Mouse (Mus musculus): ENCODE data around the gene Fbxw7. TPM values are rescaled to one million over a fixed set of nuclear protein-coding genes. Genes with fewer than 3 reads are reported as not detected.
A peak's percentile ranks its signal among the peaks of the same experiment; 100 is the strongest.

Fbxw7 gene
- polyA plus RNA-seq, 1 experiment from 2014 or later, result 24.4 TPM

DNA sequence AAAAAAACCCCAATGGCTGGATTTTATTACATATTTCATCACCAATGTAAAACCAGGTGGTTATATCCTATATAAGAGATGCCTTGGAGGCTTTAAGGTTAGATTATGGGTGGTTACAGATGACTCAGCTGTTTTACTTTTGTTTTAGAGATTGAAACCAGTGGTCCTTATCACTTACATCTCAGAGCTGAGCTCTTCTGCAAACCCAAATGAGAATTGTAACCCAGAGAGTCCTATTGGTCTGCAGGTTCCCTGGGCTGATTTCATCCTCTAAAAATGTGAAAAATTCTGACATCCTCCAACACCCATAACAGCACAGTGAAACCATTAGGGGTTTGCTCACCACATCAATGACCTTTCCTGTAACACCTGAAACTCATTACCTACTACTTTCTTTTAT, 6.2 kb upstream of the Fbxw7 start:
- no peak overlapping the region for H3K4me2 ChIP-seq
- H3K9ac ChIP-seq, result no peak overlapping the region
- no peaks in the 10 kb centered on the region for H3K9me3 ChIP-seq
- H3K4me3 ChIP-seq, result no peak overlapping the region
- H3K4me1 ChIP-seq (replicated peaks), result peaks cover 16% of the 10 kb centered on the region
- no peaks in the 10 kb centered on the region for H3K27me3 ChIP-seq
- H3K36me3 ChIP-seq, result no peaks in the 10 kb centered on the region
- no peak for ATAC-seq (ENCODE audit: low FRiP score)
- no peak overlapping the region for H3K27ac ChIP-seq

DNA sequence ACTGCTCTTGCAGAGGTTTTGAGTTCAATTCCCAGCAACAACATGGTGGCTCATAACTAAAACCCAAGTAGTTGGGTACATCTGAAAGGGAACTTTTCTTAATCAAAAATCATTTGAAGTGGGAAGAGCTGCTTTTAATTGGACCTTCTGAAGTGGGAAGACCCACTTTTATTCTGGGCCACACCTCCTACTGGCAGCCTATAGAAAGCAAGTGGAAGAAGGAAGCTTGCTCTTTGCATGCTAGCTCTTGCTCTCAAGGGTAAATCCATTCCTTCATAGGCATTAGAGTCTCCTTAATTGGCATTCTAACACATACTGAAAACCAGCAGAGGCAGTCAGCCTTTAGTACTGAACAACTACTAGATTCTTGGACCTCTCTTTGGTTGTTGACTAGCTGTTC, 4.3 kb upstream of the Fbxw7 start:
- Histone ChIP-seq H3K4me3 (no peak overlapping the region), H3K9me3 (no peaks in the 10 kb centered on the region), H3K9ac (no peak overlapping the region), H3K36me3 (no peaks in the 10 kb centered on the region), H3K4me1 (replicated peaks) (peaks cover 23% of the 10 kb centered on the region), H3K27ac (no peak overlapping the region), H3K4me2 (no peak overlapping the region), H3K27me3 (no peaks in the 10 kb centered on the region)
- ATAC-seq (ENCODE audit: low FRiP score), result no peak

DNA sequence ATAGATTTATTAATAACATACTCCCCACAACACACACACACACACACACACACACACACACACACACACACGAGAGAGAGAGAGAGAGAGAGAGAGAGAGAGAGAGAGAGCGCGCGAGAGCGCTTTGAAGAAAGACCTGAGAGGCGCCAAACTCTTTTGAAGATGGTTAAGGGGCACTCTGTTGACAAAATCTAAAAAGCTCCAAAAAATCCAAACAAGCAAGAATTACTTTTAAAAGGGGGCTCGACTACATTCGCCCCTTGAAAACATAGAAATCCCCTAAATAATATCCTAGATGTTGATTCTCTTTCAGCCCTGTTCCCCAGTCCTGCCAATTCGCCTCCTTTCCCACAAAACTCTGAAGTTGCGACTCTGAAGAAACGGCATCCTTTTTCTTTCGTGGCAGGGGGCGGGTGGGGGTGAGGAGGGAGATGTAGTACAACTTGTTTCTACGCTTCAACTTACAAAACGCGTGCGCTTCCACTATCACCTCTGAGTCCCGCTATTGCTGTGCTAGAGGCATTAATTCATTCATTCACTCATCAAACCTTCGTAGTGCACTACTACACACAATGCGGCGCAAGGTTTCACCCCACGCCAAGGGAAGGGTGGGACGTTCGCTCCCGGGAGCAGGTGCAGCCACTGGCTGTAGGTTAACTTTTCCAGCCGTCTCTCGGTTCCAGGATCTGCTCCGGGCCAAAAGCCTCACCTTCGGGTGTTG, 1.5 kb upstream of the Fbxw7 start:
- H3K27me3 ChIP-seq, result no peaks in the 10 kb centered on the region
- H3K4me1 ChIP-seq (replicated peaks), result peaks cover 37% of the 10 kb centered on the region
- peak overlapping the region; percentile 93 for H3K27ac ChIP-seq
- H3K36me3 ChIP-seq, result no peaks in the 10 kb centered on the region
- peak overlapping the region; percentile 82 for H3K4me2 ChIP-seq
- no peaks in the 10 kb centered on the region for H3K9me3 ChIP-seq
- ATAC-seq (ENCODE audit: low FRiP score), result no peak
- 1% methylated on average over 29 of the region's 29 CpGs for WGBS
- peak overlapping the region; percentile 92 for H3K9ac ChIP-seq
- peak overlapping the region; percentile 87 for H3K4me3 ChIP-seq

DNA sequence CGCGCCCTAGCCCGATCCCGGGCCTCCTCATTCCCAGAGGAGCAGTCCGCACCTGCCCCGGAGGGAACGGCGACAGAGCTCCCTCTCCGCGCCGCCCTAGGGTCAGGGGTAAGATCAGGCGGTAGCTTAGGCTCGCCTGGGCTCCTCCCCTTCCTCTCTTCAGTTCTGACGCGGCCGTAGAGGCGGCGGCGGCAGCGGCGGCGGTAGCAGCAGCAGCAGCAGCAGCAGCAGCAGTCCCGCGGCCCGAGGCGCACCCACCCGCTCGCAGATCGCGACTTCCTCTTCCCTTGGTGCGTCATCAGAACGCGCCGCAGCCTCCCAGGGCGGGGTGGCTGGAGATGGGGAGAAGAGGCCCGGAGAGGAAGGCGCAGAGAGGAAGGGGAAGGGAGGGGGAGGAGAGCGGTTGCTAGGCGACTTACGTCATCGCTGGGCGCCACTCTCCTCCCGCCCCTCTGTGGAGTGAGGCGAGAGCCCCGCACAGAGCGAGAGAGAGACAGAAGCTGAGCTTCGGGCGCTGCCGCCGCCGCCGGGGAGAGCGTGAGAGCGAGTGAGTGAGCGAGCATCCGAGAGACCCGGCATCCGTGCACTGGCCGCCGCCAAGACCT, 809 bp upstream of the Fbxw7 start:
- WGBS, result under 1% methylated on average over 37 of the region's 60 CpGs
- ATAC-seq (ENCODE audit: low FRiP score), result peak; percentile 99
- peak overlapping the region; percentile 92 for H3K9ac ChIP-seq
- no peaks in the 10 kb centered on the region for H3K9me3 ChIP-seq
- peak overlapping the region; percentile 87 for H3K4me3 ChIP-seq
- H3K27ac ChIP-seq, result peak overlapping the region; percentile 94
- no peaks in the 10 kb centered on the region for H3K36me3 ChIP-seq
- peak overlapping the region; percentile 99 for H3K4me2 ChIP-seq
- H3K27me3 ChIP-seq, result no peaks in the 10 kb centered on the region
- H3K4me1 ChIP-seq (replicated peaks), result peaks cover 38% of the 10 kb centered on the region

DNA sequence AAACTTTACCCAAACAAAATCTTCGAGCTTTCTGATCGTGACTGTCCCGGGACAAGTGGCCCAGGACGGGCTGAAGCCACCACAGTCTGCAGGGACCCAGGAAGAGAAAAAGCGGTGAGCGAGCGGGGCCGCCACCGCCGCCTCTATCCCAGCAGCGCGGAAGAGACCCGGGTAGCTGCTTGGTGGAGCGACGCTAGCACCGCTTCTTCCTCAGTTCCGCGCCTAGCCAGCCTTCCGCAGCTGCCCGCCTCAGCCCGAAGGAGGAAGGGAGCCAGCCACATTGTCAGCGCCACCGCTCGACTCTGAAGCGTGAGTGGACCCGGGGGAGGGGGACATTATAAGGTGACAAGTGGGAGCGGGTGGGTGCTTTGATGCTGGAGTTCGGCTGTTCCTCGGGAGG, 393 bp downstream of the Fbxw7 start:
- no peak for ATAC-seq (ENCODE audit: low FRiP score)
- under 1% methylated on average over 29 of the region's 29 CpGs for WGBS

DNA sequence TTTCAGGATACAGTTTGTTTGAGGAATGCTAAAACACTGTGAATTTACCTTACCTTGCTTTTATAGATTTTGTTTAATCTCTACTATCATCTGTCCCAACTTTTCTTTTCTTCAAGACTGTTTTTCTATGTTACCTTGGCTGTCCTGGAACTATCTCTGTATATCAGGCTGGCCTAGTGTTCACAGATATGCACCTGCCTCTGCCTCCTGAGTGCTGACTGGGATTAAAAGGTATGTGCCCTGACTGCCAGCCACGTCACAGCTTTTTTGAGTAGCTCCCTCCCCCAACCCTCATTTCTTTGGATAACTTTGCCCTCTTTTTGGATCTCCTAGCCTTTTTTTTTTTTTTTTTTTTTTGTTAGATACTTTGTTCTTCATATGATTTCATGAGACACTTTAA, 1.9 kb downstream of the Fbxw7 start:
- no peak overlapping the region for H3K4me2 ChIP-seq
- no peak overlapping the region for H3K27ac ChIP-seq
- 75% methylated on average over 1 of the region's 1 CpGs for WGBS
- peaks cover 38% of the 10 kb centered on the region for H3K4me1 ChIP-seq (replicated peaks)
- no peaks in the 10 kb centered on the region for H3K36me3 ChIP-seq
- H3K27me3 ChIP-seq, result no peaks in the 10 kb centered on the region
- ATAC-seq (ENCODE audit: low FRiP score), result no peak
- no peak overlapping the region for H3K9ac ChIP-seq
- H3K9me3 ChIP-seq, result no peaks in the 10 kb centered on the region
- no peak overlapping the region for H3K4me3 ChIP-seq

More for the DNA sequence above, 393 bp downstream of the Fbxw7 start:
- Histone ChIP-seq H3K9ac (peak overlapping the region; percentile 85), H3K4me2 (peak overlapping the region; percentile 99), H3K4me3 (peak overlapping the region; percentile 87), H3K9me3 (no peaks in the 10 kb centered on the region), H3K27me3 (no peaks in the 10 kb centered on the region), H3K36me3 (no peaks in the 10 kb centered on the region), H3K27ac (peak overlapping the region; percentile 94), H3K4me1 (replicated peaks) (peaks cover 38% of the 10 kb centered on the region)

DNA sequence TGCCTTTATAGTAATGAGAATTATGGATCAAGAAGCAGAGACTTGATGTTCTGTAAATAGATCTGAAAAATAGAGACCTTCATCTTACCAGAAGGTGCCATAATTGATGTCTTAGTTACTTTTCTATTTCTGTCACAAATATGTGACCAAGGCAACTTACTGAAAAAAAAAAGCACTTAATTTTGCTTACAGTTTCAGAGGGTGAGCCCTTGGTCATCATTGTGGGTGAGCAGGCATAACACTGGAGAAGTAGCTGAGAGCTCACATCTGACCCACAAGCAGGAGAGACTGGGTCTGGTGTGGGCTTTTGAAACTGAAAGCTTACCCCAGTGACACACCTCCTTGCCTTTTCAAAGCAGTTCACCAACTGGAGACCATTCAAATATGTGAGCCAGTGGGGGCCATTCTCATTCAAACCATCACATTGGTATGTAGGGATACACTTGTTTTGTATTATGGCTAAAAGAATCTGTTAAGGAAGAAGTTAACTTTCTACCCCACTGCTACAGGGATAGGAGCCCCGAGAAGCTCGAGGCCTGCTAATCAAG, 5.7 kb downstream of the Fbxw7 start:
- peaks cover 16% of the 10 kb centered on the region for H3K4me1 ChIP-seq (replicated peaks)
- no peaks in the 10 kb centered on the region; the same call in 1 of the 2 replicates for H3K36me3 ChIP-seq
- H3K9me3 ChIP-seq, result no peaks in the 10 kb centered on the region
- WGBS, result 42% methylated on average over 2 of the region's 2 CpGs
- no peak for ATAC-seq (ENCODE audit: low FRiP score)
- H3K9ac ChIP-seq, result no peak overlapping the region
- no peak overlapping the region for H3K4me3 ChIP-seq
- H3K4me2 ChIP-seq, result no peak overlapping the region
- H3K27me3 ChIP-seq, result no peaks in the 10 kb centered on the region
- H3K27ac ChIP-seq, result no peak overlapping the region

DNA sequence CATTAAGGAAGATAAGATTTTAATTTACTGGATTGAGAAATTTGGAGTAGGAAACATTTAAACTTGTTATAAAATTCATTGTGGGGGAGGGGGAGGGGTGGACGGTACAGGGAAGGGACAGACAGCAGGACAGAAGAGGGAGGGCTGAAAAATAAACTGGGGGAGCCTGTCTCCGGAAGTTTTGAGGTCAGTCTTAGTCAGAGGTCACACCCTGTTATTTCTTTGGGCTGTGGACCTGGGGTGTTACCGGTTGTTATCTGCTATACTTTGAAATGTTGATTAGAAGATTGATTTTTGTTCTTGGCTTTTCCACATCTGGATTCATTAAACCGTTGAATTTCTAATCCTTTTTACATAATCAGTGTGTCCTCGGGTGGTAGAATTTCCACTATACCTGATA, 10.9 kb downstream of the Fbxw7 start:
- Histone ChIP-seq H3K9ac (no peak overlapping the region), H3K9me3 (no peaks in the 10 kb centered on the region), H3K27ac (no peak overlapping the region), H3K36me3 (no peaks in the 10 kb centered on the region; the same call in 1 of the 2 replicates), H3K4me1 (replicated peaks) (no peaks in the 10 kb centered on the region), H3K27me3 (no peaks in the 10 kb centered on the region), H3K4me2 (no peak overlapping the region), H3K4me3 (no peak overlapping the region)
- ATAC-seq (ENCODE audit: low FRiP score), result no peak
- 67% methylated on average over 5 of the region's 5 CpGs for WGBS

DNA sequence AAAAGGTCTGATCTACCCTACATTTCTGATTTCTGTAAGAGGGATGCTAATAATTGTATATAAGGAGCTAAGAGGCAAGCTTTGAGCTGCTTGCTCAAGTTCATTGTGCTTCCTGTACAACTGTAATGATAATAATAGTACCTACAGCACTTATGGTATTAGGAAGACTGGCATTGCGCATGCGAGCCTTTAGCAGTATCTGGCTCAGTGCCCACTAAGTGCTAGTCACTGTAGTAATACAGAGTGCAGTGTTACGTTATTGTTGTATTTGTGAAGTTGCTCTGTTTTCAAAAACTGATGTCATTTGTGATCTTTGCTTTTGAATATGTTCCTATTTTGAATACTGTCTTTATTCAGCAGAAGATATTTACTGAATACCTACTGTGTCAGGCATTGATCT, 11.3 kb downstream of the Fbxw7 start:
- H3K9ac ChIP-seq, result no peak overlapping the region
- H3K27me3 ChIP-seq, result no peaks in the 10 kb centered on the region
- 78% methylated on average over 3 of the region's 3 CpGs for WGBS

DNA sequence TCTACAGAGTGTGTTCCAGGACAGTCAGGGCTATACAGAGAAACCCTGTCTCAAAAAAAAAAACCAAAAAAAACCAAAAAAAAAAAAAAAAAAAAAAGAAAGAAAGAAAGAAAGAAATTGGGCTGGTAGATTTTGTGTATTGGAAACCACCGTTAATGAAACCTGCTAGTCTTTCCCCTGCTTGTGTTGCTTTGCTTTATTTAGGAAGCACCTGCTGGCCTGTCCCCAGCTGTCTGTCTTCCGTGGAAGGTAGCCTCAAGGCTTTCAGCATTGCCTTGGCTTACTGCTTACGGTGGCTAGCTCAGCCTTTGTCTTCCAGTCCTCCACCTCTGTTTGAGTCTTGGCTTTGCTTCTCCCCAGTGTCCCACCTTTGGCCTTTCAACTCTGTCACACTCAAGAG, 11.9 kb downstream of the Fbxw7 start:
- H3K4me3 ChIP-seq, result no peak overlapping the region
- no peak overlapping the region for H3K27ac ChIP-seq
- H3K36me3 ChIP-seq, result no peaks in the 10 kb centered on the region; the same call in 1 of the 2 replicates
- H3K4me2 ChIP-seq, result no peak overlapping the region
- 66% methylated on average over 3 of the region's 3 CpGs for WGBS
- no peaks in the 10 kb centered on the region for H3K4me1 ChIP-seq (replicated peaks)
- no peak for ATAC-seq (ENCODE audit: low FRiP score)
- no peak overlapping the region for H3K9ac ChIP-seq
- H3K27me3 ChIP-seq, result no peaks in the 10 kb centered on the region
- no peaks in the 10 kb centered on the region for H3K9me3 ChIP-seq

More for the DNA sequence above, 11.3 kb downstream of the Fbxw7 start:
- Histone ChIP-seq H3K4me1 (replicated peaks) (no peaks in the 10 kb centered on the region), H3K9me3 (no peaks in the 10 kb centered on the region), H3K36me3 (no peaks in the 10 kb centered on the region; the same call in 1 of the 2 replicates), H3K4me2 (no peak overlapping the region), H3K4me3 (no peak overlapping the region), H3K27ac (no peak overlapping the region)
- no peak for ATAC-seq (ENCODE audit: low FRiP score)

DNA sequence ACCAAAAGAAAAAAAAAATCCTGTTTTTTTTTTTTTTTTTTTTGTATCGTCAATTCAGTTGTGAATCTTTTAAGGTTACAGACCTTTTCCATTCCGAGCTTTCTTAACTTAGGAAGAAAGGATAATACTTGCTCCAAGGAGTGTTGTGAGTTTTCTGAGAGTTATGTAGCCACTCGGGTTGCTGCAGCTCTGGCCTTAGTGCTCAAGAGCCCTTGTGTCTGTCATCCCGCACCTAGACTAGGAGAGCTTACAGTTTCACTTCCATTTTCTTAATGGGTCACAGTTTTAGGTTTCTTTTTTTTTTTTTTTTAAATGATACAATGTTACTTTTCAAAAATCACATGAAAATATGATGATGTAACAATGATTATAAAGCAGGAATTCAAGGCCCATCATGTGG, 12.5 kb downstream of the Fbxw7 start:
- H3K4me3 ChIP-seq, result no peak overlapping the region
- no peaks in the 10 kb centered on the region for H3K4me1 ChIP-seq (replicated peaks)
- H3K9me3 ChIP-seq, result no peaks in the 10 kb centered on the region
- H3K27ac ChIP-seq, result no peak overlapping the region
- H3K27me3 ChIP-seq, result no peaks in the 10 kb centered on the region
- WGBS, result 90% methylated on average over 4 of the region's 4 CpGs
- no peak overlapping the region for H3K9ac ChIP-seq
- no peaks in the 10 kb centered on the region; the same call in 1 of the 2 replicates for H3K36me3 ChIP-seq
- ATAC-seq (ENCODE audit: low FRiP score), result no peak
- H3K4me2 ChIP-seq, result no peak overlapping the region

DNA sequence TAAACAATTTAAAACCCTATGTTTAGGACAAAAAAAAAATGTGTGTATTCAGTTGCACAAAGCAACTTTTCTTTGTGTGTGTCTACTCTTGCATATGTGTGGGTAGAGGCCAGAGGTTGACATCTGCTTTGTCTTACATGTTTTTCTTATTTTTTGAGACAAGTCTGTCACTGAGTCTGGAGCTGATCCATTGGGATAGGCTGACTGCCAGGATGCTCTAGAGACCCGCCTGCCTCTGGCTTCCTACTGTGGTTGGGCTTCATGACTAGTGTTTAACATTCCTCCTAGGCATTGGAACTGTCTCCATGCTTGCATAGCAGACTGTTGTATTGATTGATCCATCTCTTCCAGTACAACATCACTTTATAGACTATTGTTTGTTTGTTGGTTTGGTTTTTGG, 14.3 kb downstream of the Fbxw7 start:
- no peak overlapping the region for H3K27ac ChIP-seq
- 85% methylated on average over 1 of the region's 1 CpGs for WGBS
- no peak overlapping the region for H3K4me2 ChIP-seq

DNA sequence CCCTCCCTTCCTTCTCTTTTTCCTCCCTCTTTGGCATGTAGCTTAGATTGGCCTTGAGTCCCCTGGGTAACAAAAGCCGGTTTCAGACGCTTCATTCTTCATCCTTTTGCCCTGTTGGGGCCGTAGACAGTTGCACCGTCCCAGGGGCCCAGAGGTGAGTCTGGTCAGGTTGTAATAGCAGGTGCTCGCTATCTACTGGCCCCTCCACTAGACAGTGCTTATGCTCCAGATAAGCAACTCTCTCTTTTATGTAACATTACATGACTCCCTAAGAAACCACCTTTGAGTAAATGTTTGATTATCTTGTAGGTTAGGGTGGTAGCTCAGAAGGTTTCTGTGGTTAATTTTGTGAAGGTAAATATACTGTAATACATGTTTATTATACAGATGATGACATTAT, 21.0 kb downstream of the Fbxw7 start:
- WGBS, result 73% methylated on average over 5 of the region's 5 CpGs

More for the DNA sequence above, 14.3 kb downstream of the Fbxw7 start:
- no peak overlapping the region for H3K4me3 ChIP-seq
- H3K4me1 ChIP-seq (replicated peaks), result no peaks in the 10 kb centered on the region
- no peak for ATAC-seq (ENCODE audit: low FRiP score)
- H3K9ac ChIP-seq, result no peak overlapping the region
- H3K27me3 ChIP-seq, result no peaks in the 10 kb centered on the region
- H3K36me3 ChIP-seq, result no peaks in the 10 kb centered on the region; the same call in 1 of the 2 replicates
- no peaks in the 10 kb centered on the region for H3K9me3 ChIP-seq

More for the DNA sequence above, 21.0 kb downstream of the Fbxw7 start:
- H3K9me3 ChIP-seq, result no peaks in the 10 kb centered on the region
- no peaks in the 10 kb centered on the region for H3K36me3 ChIP-seq
- H3K9ac ChIP-seq, result no peak overlapping the region
- no peak overlapping the region for H3K4me2 ChIP-seq
- H3K27me3 ChIP-seq, result no peaks in the 10 kb centered on the region
- H3K4me1 ChIP-seq (replicated peaks), result no peaks in the 10 kb centered on the region
- no peak for ATAC-seq (ENCODE audit: low FRiP score)
- no peak overlapping the region for H3K4me3 ChIP-seq
- H3K27ac ChIP-seq, result no peak overlapping the region
